Mouse (Mus musculus) layer of hippocampus, postnatal 36 days (tissue): ENCODE measurements around the gene Mrpl3. TPM values are rescaled to one million over a fixed set of nuclear protein-coding genes. Genes with fewer than 3 reads are reported as not detected.
"Not testable (repeated sequence)": the region's sequence is repeated elsewhere in the genome, so short reads cannot be mapped to it uniquely, and the experiment has no call there.

ENCODE experiments used
- DNase-seq, 2 experiments: peaks; one replicate each; pipeline ENCODE4 v3.0.0; 2022
- total RNA-seq, 2 experiments: library from RNA; stranded (reverse); gene quantifications; 2 replicates each; pipeline ENCODE4 v1.2.3; 2021

Gene Mrpl3
- total RNA-seq: 10 to 100 TPM; 83.7 to 84.5 TPM

GRCm38 (mm10) chr9:105053147-105053557 is at the start of gene Mrpl3:
Gene Mrpl3, plus strand, starts transcription at chr9:105053239.
- DNase-seq: peak; percentile 77 to 83

- DNase-seq: peak in 1 of 2 experiments; percentile 11
Observed at GRCm38 (mm10) chr9:105010721-105011120, 42.3 kb upstream of the Mrpl3 start.

- DNase-seq: peak in 1 of 2 experiments; percentile 14
Observed at GRCm38 (mm10) chr9:105018186-105018585, 34.9 kb upstream of the Mrpl3 start.

GRCm38 (mm10) chr9:105028311-105028710 is 24.7 kb upstream of the Mrpl3 start:
- DNase-seq: no peak

- DNase-seq: peak in 1 of 2 experiments; percentile 7
Observed at GRCm38 (mm10) chr9:105032572-105032971, 20.5 kb upstream of the Mrpl3 start.

GRCm38 (mm10) chr9:105033641-105034040 is 19.4 kb upstream of the Mrpl3 start:
- no peak for DNase-seq

GRCm38 (mm10) chr9:105037847-105038246 is 15.2 kb upstream of the Mrpl3 start:
- DNase-seq: no peak

GRCm38 (mm10) chr9:105046014-105046413 is 7.0 kb upstream of the Mrpl3 start:
- DNase-seq: no peak

GRCm38 (mm10) chr9:105048351-105048750 is 4.7 kb upstream of the Mrpl3 start:
- DNase-seq: peak; percentile 50 to 53

GRCm38 (mm10) chr9:105049636-105050035 is 3.4 kb upstream of the Mrpl3 start:
- peak; percentile 21 to 36 for DNase-seq

GRCm38 (mm10) chr9:105050257-105050656 is 2.8 kb upstream of the Mrpl3 start:
- DNase-seq: no peak

GRCm38 (mm10) chr9:105053812-105054211 is 773 bp downstream of the Mrpl3 start:
- no peak for DNase-seq

GRCm38 (mm10) chr9:105069106-105069505 is 16.1 kb downstream of the Mrpl3 start:
- no peak for DNase-seq

- DNase-seq: no peak
Observed at GRCm38 (mm10) chr9:105072991-105073748, 20.1 kb downstream of the Mrpl3 start.

GRCm38 (mm10) chr9:105074851-105075250 is 21.8 kb downstream of the Mrpl3 start:
- DNase-seq: no peak

- no peak for DNase-seq
Observed at GRCm38 (mm10) chr9:105076756-105077424, 23.9 kb downstream of the Mrpl3 start.

- no peak for DNase-seq
Observed at GRCm38 (mm10) chr9:105078460-105078859, 25.4 kb downstream of the Mrpl3 start.

- no peak for DNase-seq
Observed at GRCm38 (mm10) chr9:105080246-105080645, 27.2 kb downstream of the Mrpl3 start.

- no peak for DNase-seq
Observed at GRCm38 (mm10) chr9:105100807-105101570, 48.0 kb downstream of the Mrpl3 start.

- no peak for DNase-seq
Observed at GRCm38 (mm10) chr9:105101911-105102310, 48.9 kb downstream of the Mrpl3 start.

GRCm38 (mm10) chr9:105103893-105104292 is 50.9 kb downstream of the Mrpl3 start:
- DNase-seq: no peak

GRCm38 (mm10) chr9:105125206-105125605 is 72.2 kb downstream of the Mrpl3 start:
- DNase-seq: not testable (repeated sequence)
